In the genomic region with DNA sequence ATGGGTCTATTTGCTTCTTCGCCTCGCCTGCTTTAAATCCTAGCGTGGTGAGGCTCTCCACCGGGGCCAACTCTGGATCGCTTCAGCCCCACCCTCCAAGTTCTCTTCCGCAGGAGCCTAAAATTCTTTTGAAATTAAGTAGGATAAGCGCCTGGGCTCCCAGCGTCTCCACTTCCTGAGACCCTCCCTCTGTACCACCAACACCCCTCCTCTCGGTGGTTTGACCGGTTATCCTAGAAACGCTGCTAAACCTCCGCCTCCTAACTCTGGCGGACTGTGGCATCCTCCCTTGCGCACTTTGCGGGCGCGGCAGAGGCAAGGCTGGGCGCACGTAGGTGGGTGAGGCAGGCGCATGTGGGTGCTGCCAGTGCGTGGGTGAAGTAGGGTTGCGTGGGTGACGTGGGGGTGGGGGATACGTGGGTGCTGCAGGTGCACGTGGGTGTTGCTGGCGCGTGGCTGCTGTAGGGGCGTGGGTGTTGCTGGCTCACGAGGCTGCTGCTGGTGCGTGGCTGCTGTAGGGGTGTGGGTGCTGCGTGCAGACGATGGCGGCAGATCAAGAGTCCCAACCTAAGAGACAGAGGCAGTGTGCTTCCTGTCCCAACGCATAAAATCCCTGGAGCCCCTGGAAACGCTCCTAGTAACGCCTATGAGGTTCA, we compare ENCODE assay signal across 8 mouse cellular contexts. TPM values are rescaled to one million over a fixed set of nuclear protein-coding genes. Genes with fewer than 3 reads are reported as not detected.
DNase-seq lines count a peak whose midpoint lies in the region; ATAC-seq and TF ChIP-seq lines count a peak whose summit lies in the region.

No protein-coding gene starts in this region.

- intact Hi-C loops in left cerebral cortex, postnatal 36 days (cut with DNase I) = no loop called here

- peaks cover 21% of the 10 kb centered on the region for H3K27me3 ChIP-seq in kidney, embryonic 16.5 days (ENCODE audit: insufficient read depth, low read length)
- peaks cover 8% of the 10 kb centered on the region; the same call in 1 of the 2 replicates for H3K27me3 ChIP-seq in heart, embryonic 16.5 days (ENCODE audit: control insufficient read depth, insufficient read depth, low read length)

- H3K36me3 ChIP-seq in kidney, embryonic 16.5 days (ENCODE audit: insufficient read depth, low read length) = no peaks in the 10 kb centered on the region
- no peaks in the 10 kb centered on the region for H3K36me3 ChIP-seq in heart, embryonic 16.5 days (ENCODE audit: control insufficient read depth, insufficient read depth)

- no peak overlapping the region for H3K27ac ChIP-seq in kidney, embryonic 16.5 days (ENCODE audit: low read length)
- no peak overlapping the region for H3K27ac ChIP-seq in heart, embryonic 16.5 days (ENCODE audit: low read length)
- 0 out of 2 replicates have a peak overlapping the region, but pooled peaks have one; percentile 12 for H3K27ac ChIP-seq in olfactory bulb, adult 2 months (ENCODE audit: insufficient read depth, low read depth, low read length)

- H3K4me3 ChIP-seq in kidney, embryonic 16.5 days (ENCODE audit: low read length) = peak overlapping the region; percentile 49
- H3K4me3 ChIP-seq in heart, embryonic 16.5 days (ENCODE audit: low read length) = peak overlapping the region; percentile 54
- peak overlapping the region; percentile 58 for H3K4me3 ChIP-seq in olfactory bulb, adult 2 months (ENCODE audit: insufficient read depth, low read depth, low read length)

- WGBS in kidney, embryonic 16.5 days = 1% methylated on average over 36 of the region's 36 CpGs
- under 1% methylated on average over 36 of the region's 36 CpGs for WGBS in heart, embryonic 16.5 days
- under 1% methylated on average over 36 of the region's 36 CpGs for WGBS in olfactory bulb, adult 2 months

- no peak for TF ChIP-seq CTCF in brain, embryonic 14.5 days (IDR thresholded peaks at IDR 0.05; ENCODE audit: borderline replicate concordance, extremely low read depth, insufficient read depth, insufficient read length)
- no peak for TF ChIP-seq CTCF in olfactory bulb, adult 2 months (IDR thresholded peaks at IDR 0.05; ENCODE audit: insufficient read depth, low read depth, low read length)

- peaks cover 8% of the 10 kb centered on the region; the same call in 1 of the 2 replicates for H3K4me1 ChIP-seq in kidney, embryonic 16.5 days (ENCODE audit: insufficient read depth, low read length)
- H3K4me1 ChIP-seq in heart, embryonic 16.5 days (ENCODE audit: control insufficient read depth, insufficient read depth, low read length) = peaks cover 6% of the 10 kb centered on the region
- peaks cover 7% of the 10 kb centered on the region for H3K4me1 ChIP-seq in olfactory bulb, adult 2 months (ENCODE audit: control insufficient read depth, insufficient read depth, low read length)

- H3K4me2 ChIP-seq in kidney, embryonic 16.5 days (replicated peaks; ENCODE audit: low read depth, low read length) = peak overlapping the region; percentile 96
- H3K4me2 ChIP-seq in heart, embryonic 16.5 days (ENCODE audit: low read depth, low read length) = peak overlapping the region; percentile 94

- peak; percentile 35; the same call in 1 of the 2 replicates for ATAC-seq in kidney, embryonic 16.5 days (ENCODE audit: low FRiP score, low TSS enrichment)
- 0 out of 2 replicates have a peak, but pooled peaks have one; percentile 18 for ATAC-seq in heart, embryonic 16.5 days (replicated peaks; ENCODE audit: extremely low read depth, insufficient read depth, low FRiP score)

- peak overlapping the region; percentile 55 for H3K9ac ChIP-seq in kidney, embryonic 16.5 days (replicated peaks; ENCODE audit: low read length)
- H3K9ac ChIP-seq in heart, embryonic 16.5 days (ENCODE audit: low read length) = peak overlapping the region; percentile 58

- no peak for TF ChIP-seq POLR2A in brain, embryonic 14.5 days (IDR thresholded peaks at IDR 0.05; ENCODE audit: borderline replicate concordance, extremely low read depth, insufficient read depth, insufficient read length, poor library complexity, severe bottlenecking)
- TF ChIP-seq POLR2A in olfactory bulb, adult 2 months (IDR thresholded peaks at IDR 0.05; ENCODE audit: insufficient read depth, low read depth, low read length) = no peak

- H3K9me3 ChIP-seq in kidney, embryonic 16.5 days (ENCODE audit: low read length) = no peaks in the 10 kb centered on the region
- no peaks in the 10 kb centered on the region for H3K9me3 ChIP-seq in heart, embryonic 16.5 days (replicated peaks; ENCODE audit: control insufficient read depth, low read length)

- DNase-seq in kidney, adult 11 months = no peak
- peak; percentile 55 for DNase-seq in brain, embryonic 14.5 days (ENCODE audit: low read depth)
- peak; percentile 50 to 74 for DNase-seq in left cerebral cortex, postnatal 36 days (ENCODE audit: low spot score in 2 of 2)
- no peak for DNase-seq in gastrocnemius, adult 18-20 months (ENCODE audit: low spot score)
- no peak for DNase-seq in lung, postnatal 4 days

RNA-seq across cellular contexts. Expression of a gene that starts 25.6 kb away (rescaled TPM):
- 0.14 and 0.31 TPM in 2 replicates for polyA plus RNA-seq in kidney, embryonic 16.5 days (2015; fragmentation: Nextera tagmentation; extraction: Ambion mirVana)
- 13.9 and 17.4 TPM in 2 replicates for polyA plus RNA-seq in brain, embryonic 14.5 days (2012; rRNA removed)
- polyA plus RNA-seq in heart, embryonic 16.5 days (2015; fragmentation: Nextera tagmentation; extraction: Ambion mirVana) = 0.21 and 0.22 TPM in 2 replicates
- 100 to 1,000 TPM; 195 to 220 TPM for total RNA-seq in left cerebral cortex, postnatal 36 days (2021)
- polyA plus RNA-seq in olfactory bulb, adult 2 months (2012; ENCODE audit: insufficient read depth, insufficient read length, low replicate concordance, missing spikeins) = not detected in 2 replicates
- 1 to 10 TPM in 1 of 2 experiments, under 1 TPM in 1; 0.59 to 1.0 TPM for total RNA-seq in gastrocnemius, adult 18-20 months (2021)

RNA-seq across cellular contexts. Expression of a gene that starts 50.2 kb away (rescaled TPM):
- 348 and 370 TPM in 2 replicates for polyA plus RNA-seq in kidney, embryonic 16.5 days (2015; fragmentation: Nextera tagmentation; extraction: Ambion mirVana)
- polyA plus RNA-seq in brain, embryonic 14.5 days (2012; rRNA removed) = 47.5 and 103 TPM in 2 replicates
- 231 and 263 TPM in 2 replicates for polyA plus RNA-seq in heart, embryonic 16.5 days (2015; fragmentation: Nextera tagmentation; extraction: Ambion mirVana)
- total RNA-seq in left cerebral cortex, postnatal 36 days (2021) = 1 to 10 TPM; 2.0 to 2.9 TPM
- not detected in 2 replicates for polyA plus RNA-seq in olfactory bulb, adult 2 months (2012; ENCODE audit: insufficient read depth, insufficient read length, low replicate concordance, missing spikeins)
- not detected for total RNA-seq in gastrocnemius, adult 18-20 months (2021)

RNA-seq across cellular contexts. Expression of a gene that starts 56.7 kb away (rescaled TPM):
- polyA plus RNA-seq in kidney, embryonic 16.5 days (2015; fragmentation: Nextera tagmentation; extraction: Ambion mirVana) = 32.9 and 37.1 TPM in 2 replicates
- 25.9 and 32.0 TPM in 2 replicates for polyA plus RNA-seq in brain, embryonic 14.5 days (2012; rRNA removed)
- 29.3 and 30.2 TPM in 2 replicates for polyA plus RNA-seq in heart, embryonic 16.5 days (2015; fragmentation: Nextera tagmentation; extraction: Ambion mirVana)
- 10 to 100 TPM; 15.1 to 22.2 TPM for total RNA-seq in left cerebral cortex, postnatal 36 days (2021)
- not detected in 2 replicates for polyA plus RNA-seq in olfactory bulb, adult 2 months (2012; ENCODE audit: insufficient read depth, insufficient read length, low replicate concordance, missing spikeins)
- 10 to 100 TPM in 1 of 2 experiments, 1 to 10 TPM in 1; 8.8 to 10.5 TPM for total RNA-seq in gastrocnemius, adult 18-20 months (2021)

Comparison
In these comparisons a context has a peak if more than half of its experiments do, and no peak if none do; other contexts are left out.
1. DNase-seq: peak in brain, embryonic 14.5 days (single experiment) and left cerebral cortex, postnatal 36 days (2 of 2); none in kidney, adult 11 months (single experiment), gastrocnemius, adult 18-20 months (single experiment) and lung, postnatal 4 days (0 of 2).
2. RNA of a gene that starts 50.2 kb away (polyA plus RNA-seq): 348 to 370 TPM in kidney, embryonic 16.5 days, 231 to 263 TPM in heart, embryonic 16.5 days and 47.5 to 103 TPM in brain, embryonic 14.5 days; not detected in olfactory bulb, adult 2 months; every median in the first group is over 10 times any median in the second.
3. Peak in every context shown above with its lines, with median percentiles within 50 percentile points of each other: H3K4me3 ChIP-seq.